8 mouse cellular contexts compared by ENCODE assay signal in the genomic region with DNA sequence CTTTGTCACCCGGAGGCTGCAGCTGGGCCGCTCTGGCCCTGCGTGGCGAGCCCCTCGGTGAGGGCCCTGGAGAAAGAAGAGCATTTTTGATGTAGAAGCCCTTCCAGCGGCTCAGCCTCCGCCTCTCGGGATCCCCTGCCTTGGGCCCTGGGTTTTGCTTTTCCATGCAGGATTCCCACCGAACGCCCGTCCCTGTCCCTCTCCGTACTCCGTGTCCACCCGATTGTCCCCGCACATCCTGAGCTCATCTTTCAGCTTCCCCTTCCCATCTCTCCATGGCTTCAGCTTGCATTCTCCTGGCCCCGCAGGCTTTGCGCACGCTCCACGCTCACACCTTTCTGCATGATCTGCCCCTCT. TPM values are rescaled to one million over a fixed set of nuclear protein-coding genes. Genes with fewer than 3 reads are reported as not detected.
DNase-seq lines count a peak whose midpoint lies in the region; ATAC-seq lines count a peak whose summit lies in the region.

No protein-coding gene starts in this region.

- no peaks in the 10 kb centered on the region for H3K27me3 ChIP-seq in kidney, embryonic 14.5 days (ENCODE audit: control insufficient read depth, insufficient read depth, low read length)
- H3K27me3 ChIP-seq in hindbrain, embryonic 13.5 days = no peaks in the 10 kb centered on the region
- no peaks in the 10 kb centered on the region for H3K27me3 ChIP-seq in midbrain, embryonic 13.5 days

- no peaks in the 10 kb centered on the region for H3K9me3 ChIP-seq in kidney, embryonic 14.5 days (ENCODE audit: control insufficient read depth, low read length)
- no peaks in the 10 kb centered on the region for H3K9me3 ChIP-seq in hindbrain, embryonic 13.5 days
- no peaks in the 10 kb centered on the region for H3K9me3 ChIP-seq in midbrain, embryonic 13.5 days

- peaks cover 12% of the 10 kb centered on the region for H3K36me3 ChIP-seq in kidney, embryonic 14.5 days (ENCODE audit: control insufficient read depth, insufficient read depth, low read length)
- peaks cover 31% of the 10 kb centered on the region for H3K36me3 ChIP-seq in hindbrain, embryonic 13.5 days
- peaks cover 20% of the 10 kb centered on the region for H3K36me3 ChIP-seq in midbrain, embryonic 13.5 days

- H3K9ac ChIP-seq in kidney, embryonic 14.5 days (ENCODE audit: low read depth, low read length) = peak overlapping the region; percentile 76
- peak overlapping the region; percentile 90 for H3K9ac ChIP-seq in hindbrain, embryonic 13.5 days
- H3K9ac ChIP-seq in midbrain, embryonic 13.5 days (replicated peaks) = peak overlapping the region; percentile 90

- peaks cover 12% of the 10 kb centered on the region for H3K4me1 ChIP-seq in kidney, embryonic 14.5 days (ENCODE audit: control insufficient read depth, insufficient read depth, low read length)
- H3K4me1 ChIP-seq in hindbrain, embryonic 13.5 days (replicated peaks) = peaks cover 38% of the 10 kb centered on the region
- H3K4me1 ChIP-seq in midbrain, embryonic 13.5 days (replicated peaks) = peaks cover 35% of the 10 kb centered on the region

- under 1% methylated on average over 19 of the region's 19 CpGs for WGBS in kidney, embryonic 14.5 days
- WGBS in hindbrain, embryonic 13.5 days = under 1% methylated on average over 19 of the region's 19 CpGs
- WGBS in midbrain, embryonic 13.5 days = under 1% methylated on average over 19 of the region's 19 CpGs

- DNase-seq in kidney, postnatal 10 days = no peak
- DNase-seq in brain, adult 2 months (ENCODE audit: low read depth, low spot score) = peak; percentile 49
- DNase-seq in adrenal gland, postnatal 14 days = no peak
- DNase-seq in spleen, adult 12 weeks (ENCODE audit: low spot score) = no peak
- DNase-seq in left cerebral cortex, postnatal 10 days (ENCODE audit: extremely low spot score in 1 of 2, low spot score in 2 of 2) = no peak

- intact Hi-C loops in left cerebral cortex, postnatal 10 days (cut with DNase I) = loop anchor here (5.0 to 10.0 kb wide), 2 partner anchors 204 to 213 kb away; no protein-coding TSS in a partner anchor

- no peak for ATAC-seq in kidney, embryonic 14.5 days (ENCODE audit: low FRiP score, low TSS enrichment)
- ATAC-seq in hindbrain, embryonic 13.5 days (ENCODE audit: low FRiP score) = peak; percentile 49
- ATAC-seq in midbrain, embryonic 13.5 days = peak; percentile 48

- H3K4me3 ChIP-seq in kidney, embryonic 14.5 days (ENCODE audit: low read length) = peak overlapping the region; percentile 76
- H3K4me3 ChIP-seq in hindbrain, embryonic 13.5 days = peak overlapping the region; percentile 88
- H3K4me3 ChIP-seq in midbrain, embryonic 13.5 days (replicated peaks) = peak overlapping the region; percentile 87

- H3K4me2 ChIP-seq in kidney, embryonic 14.5 days (replicated peaks; ENCODE audit: low read depth, low read length) = peak overlapping the region; percentile 80
- H3K4me2 ChIP-seq in hindbrain, embryonic 13.5 days = peak overlapping the region; percentile 88
- peak overlapping the region; percentile 95 for H3K4me2 ChIP-seq in midbrain, embryonic 13.5 days (replicated peaks)

- peak overlapping the region; percentile 56; the same call in 1 of the 2 replicates for H3K27ac ChIP-seq in kidney, embryonic 14.5 days (ENCODE audit: low read depth, low read length)
- peak overlapping the region; percentile 88 for H3K27ac ChIP-seq in hindbrain, embryonic 13.5 days
- peak overlapping the region; percentile 87 for H3K27ac ChIP-seq in midbrain, embryonic 13.5 days

RNA-seq across cellular contexts. Expression of a gene that starts 0.3 kb away (rescaled TPM):
- polyA plus RNA-seq in kidney, embryonic 14.5 days (2014; fragmentation: Nextera tagmentation; extraction: Ambion mirVana) = 19.2 and 25.4 TPM in 2 replicates
- polyA plus RNA-seq in hindbrain, embryonic 13.5 days (2015; fragmentation: Nextera tagmentation; extraction: Ambion mirVana) = 53.1 and 56.4 TPM in 2 replicates
- polyA plus RNA-seq in midbrain, embryonic 13.5 days (2015; fragmentation: Nextera tagmentation; extraction: Ambion mirVana) = 55.1 and 55.2 TPM in 2 replicates
- 287 and 307 TPM in 2 replicates for total RNA-seq in adrenal gland, postnatal 14 days (2021)
- total RNA-seq in left cerebral cortex, postnatal 10 days (2021) = 10 to 100 TPM; 77.9 to 78.2 TPM

RNA-seq across cellular contexts. Expression of a gene that starts 26.1 kb away (rescaled TPM):
- polyA plus RNA-seq in kidney, embryonic 14.5 days (2014; fragmentation: Nextera tagmentation; extraction: Ambion mirVana) = 14.5 and 18.6 TPM in 2 replicates
- polyA plus RNA-seq in hindbrain, embryonic 13.5 days (2015; fragmentation: Nextera tagmentation; extraction: Ambion mirVana) = 43.2 and 44.4 TPM in 2 replicates
- 44.7 and 45.7 TPM in 2 replicates for polyA plus RNA-seq in midbrain, embryonic 13.5 days (2015; fragmentation: Nextera tagmentation; extraction: Ambion mirVana)
- total RNA-seq in adrenal gland, postnatal 14 days (2021) = 5.8 and 6.1 TPM in 2 replicates
- total RNA-seq in left cerebral cortex, postnatal 10 days (2021) = 10 to 100 TPM; 41.7 to 43.7 TPM

RNA-seq across cellular contexts. Expression of a gene that starts 44.3 kb away (rescaled TPM):
- polyA plus RNA-seq in kidney, embryonic 14.5 days (2014; fragmentation: Nextera tagmentation; extraction: Ambion mirVana) = 16.4 and 22.6 TPM in 2 replicates
- polyA plus RNA-seq in hindbrain, embryonic 13.5 days (2015; fragmentation: Nextera tagmentation; extraction: Ambion mirVana) = 23.8 and 24.1 TPM in 2 replicates
- polyA plus RNA-seq in midbrain, embryonic 13.5 days (2015; fragmentation: Nextera tagmentation; extraction: Ambion mirVana) = 21.5 TPM in 2 replicates
- total RNA-seq in adrenal gland, postnatal 14 days (2021) = 95.8 and 102 TPM in 2 replicates
- total RNA-seq in left cerebral cortex, postnatal 10 days (2021) = 10 to 100 TPM; 53.5 to 55.6 TPM

RNA-seq across cellular contexts. Expression of a gene that starts 47.2 kb away (rescaled TPM):
- 0.14 TPM in 1 of 2 replicates, not detected in the other for polyA plus RNA-seq in kidney, embryonic 14.5 days (2014; fragmentation: Nextera tagmentation; extraction: Ambion mirVana)
- 0.10 and 0.14 TPM in 2 replicates for polyA plus RNA-seq in hindbrain, embryonic 13.5 days (2015; fragmentation: Nextera tagmentation; extraction: Ambion mirVana)
- polyA plus RNA-seq in midbrain, embryonic 13.5 days (2015; fragmentation: Nextera tagmentation; extraction: Ambion mirVana) = 0.08 and 0.11 TPM in 2 replicates
- 0.19 TPM in 2 replicates for total RNA-seq in adrenal gland, postnatal 14 days (2021)
- under 1 TPM in 1 of 2 experiments, not detected in 1; 0.18 TPM for total RNA-seq in left cerebral cortex, postnatal 10 days (2021)
